Mouse (Mus musculus) spleen, postnatal 14 days (tissue): ENCODE measurements at regions not wholly inside any gene's neighbourhood (a gene's known extent, or its start where the extent isn't known, plus 50 kb on each side); places are given as distances from the start of the nearest gene placed in this dataset.

ENCODE experiments used
- DNase-seq, 2 experiments: peaks; one replicate each; pipeline ENCODE4 v3.0.0; 2021 to 2022; ENCODE audit warnings: low spot score in 2 of 2

DNA sequence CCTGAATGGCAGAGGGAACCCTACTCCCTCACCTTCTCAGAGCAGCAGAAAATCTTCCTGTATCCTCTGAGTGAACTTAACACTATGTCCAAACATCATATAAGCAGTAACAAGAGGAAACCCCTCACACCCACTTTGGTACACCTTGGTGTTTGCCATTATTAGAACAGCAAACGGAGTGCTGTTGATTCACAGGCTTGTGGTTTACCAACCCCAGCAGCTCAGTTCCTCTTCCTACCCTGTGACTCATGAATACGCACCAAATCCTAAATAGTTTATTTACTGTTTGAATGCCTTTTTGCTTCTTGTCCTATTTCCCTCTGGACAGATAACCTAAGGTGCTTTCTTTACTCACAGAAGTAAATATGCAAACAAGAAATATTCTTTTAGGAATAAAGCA, 233.3 kb downstream of the Foxa2 start:
- no peak for DNase-seq

DNA sequence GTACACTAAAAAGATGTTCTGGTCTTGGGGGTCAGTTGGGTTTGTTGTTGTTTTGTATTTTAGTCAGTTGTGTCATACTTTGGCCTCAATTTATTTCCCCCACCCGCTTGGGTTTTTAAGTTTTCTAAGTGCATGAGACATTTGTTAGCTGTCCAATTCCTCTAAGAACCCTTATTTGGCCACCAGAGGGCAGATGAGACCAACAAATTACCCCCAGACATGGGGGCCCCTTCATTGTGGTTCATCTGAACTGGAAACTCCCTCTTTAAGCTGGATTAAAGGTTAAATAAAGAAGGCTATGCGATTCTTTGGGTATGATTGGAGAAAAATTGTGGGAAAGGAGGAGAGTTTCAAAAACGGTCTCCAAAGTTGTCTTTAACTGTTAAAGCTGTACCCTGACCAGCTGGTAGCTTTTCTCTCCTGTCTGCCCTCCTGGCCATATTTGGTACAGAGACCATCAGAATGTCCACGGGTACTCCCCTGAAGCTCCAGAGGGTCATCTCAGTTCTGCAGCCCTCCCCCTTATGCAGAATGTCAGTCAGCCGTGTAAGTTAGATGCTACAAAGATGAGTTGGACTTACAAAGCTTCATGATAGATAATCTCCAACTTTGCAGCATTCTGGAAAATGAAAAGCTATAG, 238.6 kb downstream of the Foxa2 start:
- no peak for DNase-seq

DNA sequence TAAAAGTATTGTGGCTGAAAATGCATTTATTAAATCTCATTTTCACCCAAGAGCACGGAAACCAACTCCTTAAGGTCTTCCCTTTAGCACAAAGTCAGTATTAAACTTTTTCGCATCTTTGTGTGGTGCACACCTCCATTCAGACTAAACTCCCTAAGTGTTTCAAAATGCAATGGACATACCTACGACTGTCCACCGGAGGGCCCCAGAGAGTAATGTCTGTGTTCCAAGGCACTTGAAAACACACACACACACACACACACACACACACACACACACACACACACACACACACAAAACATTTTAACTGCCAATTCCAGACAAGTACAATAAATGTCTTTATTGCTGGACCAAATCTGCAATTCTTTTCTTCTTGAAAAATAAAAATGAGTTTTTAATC, 243.7 kb downstream of the Foxa2 start:
- DNase-seq, result no peak

DNA sequence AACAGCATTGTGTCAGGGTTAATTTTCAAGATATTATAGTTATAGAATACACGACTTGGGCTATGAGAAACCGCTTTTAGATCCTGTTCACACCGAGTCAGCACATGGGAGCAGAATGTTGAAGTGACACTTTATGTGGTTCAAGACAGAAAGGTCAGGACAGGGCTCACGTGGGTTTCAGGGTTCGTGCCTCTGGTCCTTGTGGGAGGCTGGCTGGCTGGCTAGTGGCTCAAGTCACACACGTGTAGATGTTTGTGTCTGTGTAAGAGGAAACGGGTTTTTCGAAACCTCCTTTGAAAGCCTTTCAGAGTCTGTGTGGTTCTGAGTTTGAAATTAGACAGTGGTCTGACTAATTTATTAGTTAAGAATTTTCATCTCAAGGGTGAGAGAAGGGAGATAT, 255.3 kb downstream of the Foxa2 start:
- no peak for DNase-seq

DNA sequence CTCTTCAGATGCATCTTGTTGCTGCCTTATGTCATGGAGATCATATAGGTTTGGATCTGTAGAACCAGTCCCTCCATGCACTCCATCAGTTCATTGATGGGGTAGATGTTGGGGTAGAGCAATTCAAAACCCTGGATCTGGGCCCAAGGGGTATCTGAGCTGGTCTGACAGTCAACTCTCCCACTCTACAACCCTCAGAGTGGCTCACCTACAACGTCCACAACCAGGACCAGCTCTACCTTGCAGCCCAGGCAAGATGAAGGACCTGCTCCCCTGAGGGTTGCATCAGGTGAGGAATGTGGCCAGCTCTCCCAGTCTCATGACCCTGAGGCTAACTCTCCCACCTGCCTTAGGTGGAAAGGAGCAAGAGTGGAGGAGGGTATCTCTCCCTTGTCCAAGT, 256.9 kb downstream of the Foxa2 start:
- no peak for DNase-seq

DNA sequence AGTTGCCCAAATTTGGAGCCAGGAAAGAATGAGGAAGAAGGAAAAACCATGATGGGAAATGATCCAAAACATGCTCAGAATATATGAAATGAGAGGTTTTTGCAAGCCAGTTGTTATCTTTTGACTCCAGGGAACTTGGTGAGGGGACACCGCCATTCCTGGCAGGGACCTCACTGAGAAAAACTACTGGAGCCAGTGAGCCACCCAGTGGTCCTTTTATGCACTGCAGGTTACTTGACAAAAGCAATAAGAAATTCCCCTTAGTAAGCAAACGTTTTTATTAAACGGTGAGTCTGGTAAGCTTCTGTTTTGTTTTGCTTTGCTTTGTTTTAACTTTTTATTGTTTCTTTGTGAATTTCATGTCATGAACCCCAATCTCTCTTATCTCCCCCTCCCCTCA, 257.5 kb downstream of the Foxa2 start:
- no peak for DNase-seq

DNA sequence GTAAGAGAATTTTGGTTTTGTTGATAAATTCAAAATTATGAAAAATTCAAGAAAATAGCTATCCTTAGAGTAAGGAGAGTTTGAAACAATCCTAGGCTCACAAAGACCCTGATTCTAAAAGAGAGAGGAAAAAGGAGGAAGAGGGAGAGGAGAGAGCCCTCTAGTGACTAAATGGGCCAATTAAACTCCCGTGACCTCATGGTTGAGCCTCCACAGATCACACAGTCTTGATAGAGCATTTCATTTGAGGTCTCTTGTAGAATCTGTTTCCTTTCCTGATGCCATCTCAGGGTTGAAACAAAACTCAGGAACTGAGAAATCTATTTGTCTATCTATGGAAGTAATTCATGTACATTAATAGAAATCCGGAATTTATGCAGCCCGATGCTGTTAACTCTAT, 258.8 kb downstream of the Foxa2 start:
- no peak for DNase-seq

DNA sequence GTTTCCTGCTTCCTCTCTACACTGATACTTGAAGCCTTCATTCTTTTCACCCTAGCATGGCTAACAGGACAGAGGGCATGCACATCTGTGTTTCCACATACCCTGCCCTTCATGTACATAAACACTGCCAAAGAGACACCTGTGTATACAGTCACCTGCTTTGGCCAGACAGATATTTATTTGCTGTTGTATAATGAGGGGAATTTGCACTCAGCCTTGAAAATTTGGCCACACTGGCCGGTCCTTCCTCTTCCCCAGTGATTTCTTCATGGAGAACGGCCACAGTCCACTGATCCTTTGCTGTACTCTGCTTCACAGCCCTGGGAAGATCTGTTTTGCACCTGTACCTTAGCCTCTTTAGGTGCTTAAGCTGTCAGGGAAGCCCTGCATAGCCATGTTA, 264.3 kb downstream of the Foxa2 start:
- DNase-seq, result no peak

DNA sequence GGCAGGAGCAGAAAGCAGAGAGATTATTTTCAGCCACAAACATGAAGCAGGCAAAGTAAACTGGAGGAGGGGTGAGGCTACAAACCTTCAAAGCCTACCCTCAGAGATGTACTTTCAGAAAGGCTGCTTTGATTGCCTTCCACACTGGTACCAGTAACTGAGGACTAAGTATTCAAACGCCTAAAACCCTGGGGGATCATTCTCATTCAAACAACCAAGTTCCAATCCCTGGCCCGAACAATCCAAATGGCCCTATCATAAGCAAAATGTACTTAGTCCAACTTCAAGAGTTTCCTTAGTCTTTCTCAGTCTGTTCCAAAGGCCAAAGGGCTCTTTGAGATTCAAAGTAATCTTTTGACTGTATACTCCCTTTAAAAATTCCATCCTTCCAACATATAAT, 270.5 kb downstream of the Foxa2 start:
- DNase-seq, result no peak

DNA sequence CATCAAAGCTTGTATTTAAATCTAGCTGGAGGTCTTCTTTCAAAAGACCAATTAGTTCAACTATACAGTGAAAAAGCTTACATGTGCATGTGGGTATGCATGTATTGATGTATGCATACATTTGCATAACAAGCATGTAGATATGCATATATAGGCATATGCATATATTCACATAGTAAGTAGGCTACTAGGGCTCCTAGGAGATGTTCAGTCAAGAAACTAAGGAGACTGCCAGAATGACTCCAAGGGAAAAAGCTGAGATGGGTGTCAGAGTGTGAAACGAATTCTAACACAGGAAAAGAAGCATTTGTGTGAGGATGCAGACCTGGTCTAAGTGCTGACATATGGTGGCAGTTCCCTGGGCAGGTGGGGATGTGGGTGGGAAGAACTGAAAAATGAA, 274.2 kb downstream of the Foxa2 start:
- no peak for DNase-seq

DNA sequence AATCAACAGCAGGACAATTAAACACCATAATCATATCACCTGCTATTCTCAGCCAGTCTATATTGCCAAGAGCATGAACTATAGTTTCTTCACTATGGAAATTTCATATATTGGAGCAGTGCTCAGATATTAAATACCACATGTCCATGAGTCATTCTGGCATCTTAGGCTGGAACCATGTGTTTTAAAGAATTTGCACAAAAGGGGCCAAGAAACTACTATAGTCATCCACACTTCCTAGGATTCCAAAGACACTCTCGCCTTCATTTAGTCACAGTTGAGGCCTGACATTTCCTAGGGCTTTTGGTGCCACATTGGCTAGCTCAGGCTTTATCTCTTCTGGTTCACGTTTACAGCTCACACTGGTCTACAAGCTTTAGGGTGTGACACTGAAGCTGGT, 293.7 kb downstream of the Foxa2 start:
- DNase-seq, result no peak

DNA sequence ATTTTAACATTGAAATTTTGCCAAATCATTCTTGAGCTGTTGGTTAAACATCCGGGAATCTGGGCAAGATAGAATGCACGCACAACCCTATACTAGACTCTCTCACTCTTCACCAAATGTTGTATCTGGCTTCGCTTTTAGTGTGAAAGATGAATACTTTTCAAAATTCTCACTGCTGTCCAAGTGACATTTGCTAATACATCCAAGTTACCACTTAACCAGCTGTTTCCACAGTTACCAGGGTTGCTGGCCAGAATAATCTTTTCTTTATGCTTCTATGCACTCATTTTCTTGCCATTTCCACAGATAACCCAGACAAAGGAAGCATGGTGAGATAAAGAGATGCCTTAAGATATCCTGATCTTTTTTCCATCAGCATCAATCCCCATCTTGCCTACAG, 294.9 kb downstream of the Foxa2 start:
- no peak for DNase-seq

DNA sequence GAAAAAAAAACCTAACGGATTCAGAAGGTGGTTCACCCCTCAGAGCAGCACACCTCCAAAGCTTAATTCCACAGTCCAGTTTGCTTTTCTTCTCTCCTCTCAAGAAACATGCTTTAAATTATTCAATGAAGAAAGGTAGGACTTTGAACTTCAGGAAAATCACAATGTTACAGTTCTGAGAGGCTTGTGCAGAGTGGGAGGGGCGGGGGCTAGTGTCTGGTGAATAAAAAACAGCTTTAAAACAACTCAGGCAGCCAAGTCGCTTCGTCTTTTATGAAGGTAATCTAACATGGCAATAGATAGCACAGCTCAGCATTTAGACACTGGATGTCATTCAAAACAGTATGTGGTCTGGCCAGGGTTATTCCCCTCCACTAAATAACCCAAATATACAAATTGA, 298.8 kb downstream of the Foxa2 start:
- DNase-seq, result no peak

DNA sequence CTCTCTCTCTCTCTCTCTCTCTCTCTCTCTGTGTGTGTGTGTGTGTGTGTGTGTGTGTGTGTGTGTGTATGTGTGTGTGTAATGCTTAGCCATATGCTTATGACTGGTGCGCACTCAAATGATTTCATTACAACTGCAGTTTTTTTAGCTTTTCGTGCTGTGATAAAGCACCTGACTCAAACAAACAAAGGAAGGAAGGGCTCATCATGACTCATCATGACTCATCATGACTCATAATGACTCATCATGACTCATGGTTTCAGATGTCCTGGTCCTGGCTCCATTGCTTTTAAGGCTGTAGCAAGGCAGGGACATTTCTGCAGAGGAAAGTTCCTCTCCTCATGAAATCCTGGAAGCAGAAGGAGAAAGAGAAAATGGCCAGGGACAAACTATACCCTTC, 302.9 kb downstream of the Foxa2 start:
- DNase-seq, result no peak

DNA sequence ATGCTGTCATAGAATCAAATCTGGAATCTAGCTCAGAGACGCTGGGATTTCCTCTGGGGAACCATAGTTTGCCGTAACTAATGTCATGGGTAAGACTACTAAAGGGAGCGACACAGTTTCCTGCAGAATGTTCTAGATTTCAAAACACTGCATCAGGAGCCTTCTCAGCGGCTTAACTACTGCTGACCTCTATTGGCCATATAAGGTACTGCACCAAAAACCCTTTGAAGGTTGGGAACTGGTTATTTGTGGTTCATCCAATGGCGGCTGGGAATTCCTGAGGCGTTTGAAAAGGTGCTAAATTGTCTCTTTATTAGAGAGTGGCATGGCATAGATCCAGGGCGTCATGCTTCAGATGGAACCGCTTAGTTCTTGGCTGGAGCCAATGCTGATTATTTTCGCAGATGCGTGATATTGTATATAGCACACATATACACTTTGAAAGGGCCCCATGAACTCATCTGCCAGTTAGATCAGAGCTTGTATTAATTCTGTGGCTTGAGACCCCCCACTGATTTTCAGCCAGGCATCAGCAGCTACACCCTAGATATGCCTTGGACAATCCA, 308.4 kb downstream of the Foxa2 start:
- no peak for DNase-seq

DNA sequence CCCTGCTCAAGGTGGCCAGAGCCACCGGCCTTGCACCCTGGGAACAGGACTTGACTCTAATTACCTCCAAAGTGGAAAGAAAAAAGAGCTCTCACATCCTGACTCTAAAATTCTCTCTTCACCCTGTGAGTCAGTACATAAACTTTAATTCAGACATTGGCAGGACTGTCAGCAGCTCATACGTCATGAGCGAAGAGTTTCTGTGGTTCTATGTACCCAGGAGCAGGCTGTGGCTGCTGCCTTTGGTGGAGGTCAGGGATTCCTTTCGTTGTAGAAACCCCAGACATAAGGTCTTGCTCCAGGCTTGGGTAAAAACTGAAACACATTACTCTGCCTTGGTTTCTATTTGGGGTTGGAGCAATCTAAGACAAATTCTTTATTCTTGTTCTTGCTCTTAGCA, 319.4 kb downstream of the Foxa2 start:
- DNase-seq, result no peak

DNA sequence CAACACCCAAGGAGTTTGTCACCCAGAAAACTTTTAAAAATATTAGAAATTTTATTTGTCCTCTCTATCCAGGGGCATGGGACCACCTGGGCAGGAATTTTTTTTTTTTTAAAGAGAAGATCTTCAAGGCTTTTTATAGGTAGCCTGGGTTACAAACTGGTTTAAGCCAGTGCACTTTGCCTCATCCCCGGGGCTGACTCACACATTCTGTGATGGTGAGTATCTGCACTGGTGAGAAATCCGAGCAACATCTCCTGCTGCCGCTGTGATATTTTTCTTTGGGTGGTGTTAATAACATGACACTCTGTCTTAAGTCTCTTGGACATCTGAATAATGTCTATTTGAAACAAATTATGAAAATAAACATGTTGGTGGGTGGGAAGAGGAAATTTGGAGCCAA, 327.8 kb downstream of the Foxa2 start:
- DNase-seq, result no peak

DNA sequence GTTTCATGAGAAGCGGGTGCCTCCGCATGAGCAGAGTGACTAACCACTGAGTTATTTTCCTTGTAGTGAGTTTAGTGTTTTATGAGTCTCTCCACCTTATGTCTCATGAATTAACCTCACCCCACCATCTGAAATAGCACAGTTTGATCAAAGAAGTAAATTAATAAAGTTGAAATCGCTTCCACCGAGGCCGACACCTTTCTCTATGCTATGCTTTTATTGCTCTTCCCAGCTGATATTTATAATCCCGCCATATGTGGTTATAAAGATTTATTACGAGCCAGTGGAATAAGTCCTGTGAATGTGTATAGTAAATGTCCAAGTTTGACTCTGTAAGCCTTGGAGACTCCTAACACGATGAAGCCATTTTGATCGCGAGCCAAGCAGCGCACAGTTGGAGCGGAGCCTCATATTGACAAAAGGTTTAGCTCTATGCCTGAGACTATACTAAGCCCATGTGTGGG, 329.3 kb downstream of the Foxa2 start:
- no peak for DNase-seq

DNA sequence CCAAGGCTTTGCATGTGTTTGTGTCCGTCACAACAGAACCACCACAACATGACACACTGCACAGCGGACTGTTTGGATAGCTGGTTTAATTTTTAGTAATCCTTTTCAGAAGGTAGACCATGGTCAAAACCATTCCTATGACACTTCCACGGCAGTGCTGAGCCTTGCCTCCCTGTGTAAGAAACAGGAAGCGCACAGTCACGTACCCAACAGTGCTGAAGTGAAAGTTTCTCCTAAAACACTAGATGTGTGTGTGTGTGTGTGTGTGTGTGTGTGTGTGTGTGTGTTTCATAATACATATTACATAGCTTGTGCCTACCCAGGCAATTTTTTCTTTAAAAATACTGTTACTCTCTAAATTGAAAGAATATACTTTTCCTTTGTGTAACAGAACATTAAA, 331.0 kb downstream of the Foxa2 start:
- DNase-seq, result no peak

DNA sequence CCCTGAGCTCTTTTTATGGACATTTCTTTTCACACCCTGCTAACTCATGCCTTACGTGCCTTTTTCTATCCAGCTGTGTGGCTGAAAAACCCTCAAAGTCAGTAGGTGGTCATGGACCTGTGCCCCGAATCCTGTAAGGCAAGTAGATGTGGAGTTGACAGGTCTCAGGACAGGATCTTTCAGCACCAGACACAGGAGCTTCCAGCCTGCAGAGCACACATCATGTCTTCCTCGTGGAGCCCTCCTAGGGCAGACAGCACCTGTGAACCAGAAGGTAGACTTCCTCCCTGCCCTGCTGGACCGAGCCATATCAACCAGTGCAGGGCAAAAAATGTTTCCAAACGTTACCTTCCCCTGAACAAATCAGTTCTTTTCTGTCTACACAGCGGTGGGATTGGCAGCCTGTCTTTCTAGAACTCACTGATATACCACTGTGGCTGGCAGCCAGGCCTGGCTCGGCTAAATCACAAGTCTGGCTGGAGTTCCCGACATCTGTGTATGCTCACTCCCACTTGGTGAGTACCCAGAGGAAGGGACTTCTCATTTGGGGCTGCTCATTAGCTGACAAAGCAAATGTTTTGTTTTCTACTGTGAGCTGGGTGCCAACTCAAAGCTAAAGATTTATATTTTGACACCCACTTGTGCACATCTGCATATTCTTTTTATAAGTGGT, 336.0 kb downstream of the Foxa2 start:
- DNase-seq, result no peak

DNA sequence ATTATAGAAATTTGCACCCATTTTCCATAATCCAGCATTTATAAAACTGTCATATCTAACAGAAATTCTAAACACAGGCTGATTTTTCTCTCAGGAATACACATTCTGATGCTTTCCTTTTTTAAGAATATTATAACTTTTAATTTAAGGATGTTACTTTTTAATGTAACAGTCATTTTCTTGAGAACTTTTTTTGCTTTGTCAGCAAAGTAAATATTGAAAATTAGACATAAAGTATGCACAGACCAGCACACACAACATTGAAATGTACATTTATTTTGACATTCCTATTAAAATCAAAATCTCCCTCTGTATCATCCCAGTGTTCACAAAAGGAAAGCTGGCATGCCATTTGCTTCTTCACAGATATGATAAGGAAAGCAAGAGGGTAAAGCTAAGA, 337.0 kb downstream of the Foxa2 start:
- DNase-seq, result no peak

DNA sequence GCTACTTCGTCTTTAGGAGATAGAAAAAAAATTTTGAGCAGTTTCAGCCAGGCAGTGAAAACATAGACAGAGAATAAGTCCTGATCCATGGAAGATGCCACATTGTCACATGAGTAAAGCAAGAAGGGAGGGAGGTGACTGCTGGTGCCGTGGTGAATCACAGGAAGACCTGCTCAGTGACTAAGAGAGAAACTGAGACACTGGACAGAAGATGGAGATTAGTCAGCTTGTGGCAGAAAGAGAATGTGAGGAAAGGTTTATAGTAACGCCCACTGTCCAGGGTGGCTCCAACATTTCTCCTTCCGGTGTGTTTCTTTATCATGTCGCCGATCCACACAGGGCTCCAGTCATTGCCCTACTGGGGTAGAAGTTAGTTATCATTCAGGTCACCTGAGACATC, 339.6 kb downstream of the Foxa2 start:
- no peak for DNase-seq

DNA sequence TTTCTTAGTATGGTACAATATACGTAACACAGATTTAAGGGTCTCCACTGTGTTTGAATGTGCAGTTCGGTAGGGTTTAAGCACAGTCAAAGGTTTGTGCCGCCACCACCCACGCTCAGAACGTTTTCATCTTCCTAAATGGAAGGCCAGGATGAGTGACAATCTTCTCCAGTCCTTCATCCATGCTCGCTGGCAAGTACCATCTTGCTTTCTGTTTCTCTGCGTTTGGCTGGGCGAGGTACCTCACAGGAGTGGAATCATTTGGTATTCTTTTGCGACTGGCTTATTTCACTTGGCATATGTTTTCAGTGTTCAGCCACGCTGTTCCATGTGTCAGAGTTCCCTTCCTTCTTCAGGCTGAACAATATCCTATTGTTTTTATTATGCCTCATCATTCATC, 342.3 kb downstream of the Pax1 start:
- DNase-seq, result no peak
